Mouse (Mus musculus) macrophage (primary cell): ENCODE results near the gene Fbxo17. TPM values are rescaled to one million over a fixed set of nuclear protein-coding genes. Genes with fewer than 3 reads are reported as not detected.
"Not testable (repeated sequence)": the region's sequence is repeated elsewhere in the genome, so short reads cannot be mapped to it uniquely, and the experiment has no call there.

Source experiments
- H3K27ac ChIP-seq: fragments of 350-480 bp; formaldehyde crosslinking; 2 replicates; pipeline ENCODE4 v1.9.0; 2021
- H3K36me3 ChIP-seq: fragments of 350-480 bp; formaldehyde crosslinking; 2 replicates; pipeline ENCODE4 v1.9.0; 2021; ENCODE audit errors: inconsistent target
- H3K4me3 ChIP-seq: fragments of 350-480 bp; formaldehyde crosslinking; 2 replicates; pipeline ENCODE4 v1.9.0; 2021; ENCODE audit errors: inconsistent target
- H3K79me2 ChIP-seq: fragments of 350-480 bp; formaldehyde crosslinking; 2 replicates; pipeline ENCODE4 v1.9.0; 2021; ENCODE audit errors: inconsistent target
- WGBS: methylation state at CpG from one replicate; pipeline ENCODE4 v1.1.7; 2026; ENCODE audit warnings: inconsistent platforms; ENCODE audit not compliant: missing documents; 5-methylcytosine and 5-hydroxymethylcytosine counted together
- polyA plus RNA-seq: library from polyadenylated mRNA; stranded (reverse); fragments of 250-400 nt; gene quantifications from 3 replicates; pipeline ENCODE4 v1.2.4, GENCODE M21; 2018; ENCODE audit warnings: inconsistent platforms

Gene Fbxo17
- polyA plus RNA-seq, 1 experiment from 2014 or later: 0.09 TPM

GRCm38 (mm10) chr7:28700269-28700668, 16.3 kb upstream of the Fbxo17 start:
- Histone ChIP-seq H3K36me3 (no peaks in the 10 kb centered on the region), H3K27ac (no peak overlapping the region), H3K4me3 (no peak overlapping the region), H3K79me2 (no peaks in the 10 kb centered on the region)
- 94% methylated on average over 4 of the region's 4 CpGs for WGBS

- not testable (repeated sequence) for H3K4me3 ChIP-seq, H3K79me2 ChIP-seq, H3K27ac ChIP-seq, H3K36me3 ChIP-seq
- 92% methylated on average over 11 of the region's 12 CpGs for WGBS
Measured at GRCm38 (mm10) chr7:28701306-28701705, 15.3 kb upstream of the Fbxo17 start.

DNA sequence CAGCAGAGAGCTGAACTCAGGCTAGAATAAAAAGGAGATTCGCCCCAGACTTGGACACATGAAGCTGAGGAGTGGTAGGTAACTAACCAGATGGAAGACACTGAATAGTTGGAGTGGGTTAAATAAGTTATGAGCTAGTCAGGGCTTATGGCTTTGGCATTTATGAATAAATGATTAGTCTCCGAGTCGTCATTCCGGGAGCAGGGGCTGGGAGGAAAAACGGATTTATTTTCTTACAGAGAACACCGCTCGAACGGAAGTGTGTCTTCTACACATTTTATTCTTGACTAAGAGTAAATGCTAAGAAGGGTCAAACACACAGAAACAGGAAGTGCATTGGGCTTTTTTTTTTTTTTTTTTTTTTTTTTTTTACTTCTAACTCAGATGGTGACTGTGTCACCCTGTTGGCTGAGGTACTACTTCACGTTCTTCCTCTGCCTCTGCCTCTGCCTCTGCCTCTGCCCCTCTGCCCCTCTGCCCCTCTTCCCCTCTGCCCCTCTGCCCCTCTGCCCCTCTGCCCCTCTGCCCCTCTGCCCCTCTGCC, 13.9 kb upstream of the Fbxo17 start:
- H3K36me3 ChIP-seq: no peaks in the 10 kb centered on the region
- H3K79me2 ChIP-seq: no peaks in the 10 kb centered on the region
- H3K4me3 ChIP-seq: no peak overlapping the region
- WGBS: 11% methylated on average over 8 of the region's 9 CpGs
- no peak overlapping the region for H3K27ac ChIP-seq

- Histone ChIP-seq H3K4me3 (no peak overlapping the region), H3K79me2 (no peaks in the 10 kb centered on the region), H3K27ac (no peak overlapping the region), H3K36me3 (no peaks in the 10 kb centered on the region)
Measured at GRCm38 (mm10) chr7:28709454-28709853, 7.2 kb upstream of the Fbxo17 start.

- no peak overlapping the region for H3K27ac ChIP-seq
- 69% methylated on average over 3 of the region's 3 CpGs for WGBS
Measured at GRCm38 (mm10) chr7:28710962-28711361, 5.6 kb upstream of the Fbxo17 start.

DNA sequence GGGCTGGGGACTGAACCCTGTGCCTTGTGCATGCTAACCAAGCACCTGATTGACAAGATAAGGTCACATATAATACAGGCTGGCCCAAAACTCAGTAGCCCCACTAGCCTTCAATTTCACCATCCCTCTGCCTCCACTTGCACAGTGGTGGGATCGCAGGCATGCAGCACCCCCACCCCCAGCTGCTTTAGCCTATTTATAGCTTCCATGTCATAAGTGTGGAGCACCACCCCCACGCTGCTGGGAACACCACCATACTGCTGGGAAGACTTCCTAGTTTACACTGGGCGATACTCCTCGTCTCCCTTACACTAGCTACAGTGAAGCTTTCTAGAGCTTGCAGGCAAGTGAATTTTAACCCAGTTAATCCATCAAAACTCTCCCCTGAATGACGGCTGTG, 1.9 kb upstream of the Fbxo17 start:
- H3K4me3 ChIP-seq: no peak overlapping the region
- H3K36me3 ChIP-seq: no peaks in the 10 kb centered on the region
- H3K79me2 ChIP-seq: no peaks in the 10 kb centered on the region
- 92% methylated on average over 5 of the region's 5 CpGs for WGBS
- no peak overlapping the region for H3K27ac ChIP-seq

More at GRCm38 (mm10) chr7:28710962-28711361, 5.6 kb upstream of the Fbxo17 start:
- Histone ChIP-seq H3K36me3 (no peaks in the 10 kb centered on the region), H3K4me3 (no peak overlapping the region), H3K79me2 (no peaks in the 10 kb centered on the region)

GRCm38 (mm10) chr7:28715598-28715997, 1.0 kb upstream of the Fbxo17 start:
- Histone ChIP-seq H3K27ac (no peak overlapping the region), H3K4me3 (no peak overlapping the region), H3K36me3 (no peaks in the 10 kb centered on the region), H3K79me2 (no peaks in the 10 kb centered on the region)
- 88% methylated on average over 2 of the region's 2 CpGs for WGBS

- 95% methylated on average over 9 of the region's 10 CpGs for WGBS
- H3K4me3 ChIP-seq: no peak overlapping the region
- H3K79me2 ChIP-seq: no peaks in the 10 kb centered on the region
- H3K27ac ChIP-seq: no peak overlapping the region
- H3K36me3 ChIP-seq: no peaks in the 10 kb centered on the region
Measured at GRCm38 (mm10) chr7:28717726-28718125, 1.1 kb downstream of the Fbxo17 start.

DNA sequence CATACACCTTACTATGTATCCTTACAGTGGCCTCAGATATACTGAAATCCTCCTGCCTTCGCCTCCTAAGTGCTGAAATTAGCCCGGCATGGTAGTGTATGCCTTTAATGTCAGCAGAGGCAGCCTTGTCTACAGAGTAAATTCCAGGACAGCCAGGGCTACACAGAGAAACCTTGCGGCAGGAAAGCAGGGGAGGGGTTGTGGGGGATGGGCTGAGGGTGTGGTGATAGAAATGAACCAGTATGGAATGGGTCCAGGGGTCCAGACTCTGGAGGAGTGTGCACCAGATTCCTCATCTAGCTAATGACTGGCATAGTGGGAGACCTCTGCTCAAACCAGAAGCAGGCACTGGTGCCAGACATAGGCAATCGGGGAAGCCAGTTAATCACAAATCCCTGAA, 2.6 kb downstream of the Fbxo17 start:
- H3K4me3 ChIP-seq: no peak overlapping the region
- 81% methylated on average over 4 of the region's 4 CpGs for WGBS
- no peak overlapping the region for H3K27ac ChIP-seq
- no peaks in the 10 kb centered on the region for H3K36me3 ChIP-seq
- H3K79me2 ChIP-seq: no peaks in the 10 kb centered on the region

DNA sequence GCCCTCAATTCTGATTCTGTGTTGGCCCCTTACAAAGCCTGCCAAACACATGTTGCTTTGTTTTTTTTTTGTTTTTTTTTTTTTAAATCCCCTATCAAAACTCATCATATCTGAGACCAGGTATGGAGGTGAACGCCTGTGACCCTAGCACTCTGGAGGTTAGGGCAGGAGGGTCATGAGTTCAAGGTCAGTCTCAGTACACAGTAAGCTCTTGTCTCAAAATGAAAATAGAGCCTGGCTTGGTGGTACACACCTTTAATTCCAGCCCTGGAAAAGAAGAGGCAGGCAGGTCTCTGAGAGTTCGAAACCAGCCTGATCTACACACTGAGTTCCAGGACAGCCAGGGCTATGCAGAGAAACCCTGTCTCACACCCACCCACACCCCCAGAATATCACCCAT, 3.0 kb downstream of the Fbxo17 start:
- Histone ChIP-seq H3K27ac (no peak overlapping the region), H3K36me3 (no peaks in the 10 kb centered on the region), H3K4me3 (no peak overlapping the region), H3K79me2 (no peaks in the 10 kb centered on the region)
- 94% methylated on average over 2 of the region's 2 CpGs for WGBS

DNA sequence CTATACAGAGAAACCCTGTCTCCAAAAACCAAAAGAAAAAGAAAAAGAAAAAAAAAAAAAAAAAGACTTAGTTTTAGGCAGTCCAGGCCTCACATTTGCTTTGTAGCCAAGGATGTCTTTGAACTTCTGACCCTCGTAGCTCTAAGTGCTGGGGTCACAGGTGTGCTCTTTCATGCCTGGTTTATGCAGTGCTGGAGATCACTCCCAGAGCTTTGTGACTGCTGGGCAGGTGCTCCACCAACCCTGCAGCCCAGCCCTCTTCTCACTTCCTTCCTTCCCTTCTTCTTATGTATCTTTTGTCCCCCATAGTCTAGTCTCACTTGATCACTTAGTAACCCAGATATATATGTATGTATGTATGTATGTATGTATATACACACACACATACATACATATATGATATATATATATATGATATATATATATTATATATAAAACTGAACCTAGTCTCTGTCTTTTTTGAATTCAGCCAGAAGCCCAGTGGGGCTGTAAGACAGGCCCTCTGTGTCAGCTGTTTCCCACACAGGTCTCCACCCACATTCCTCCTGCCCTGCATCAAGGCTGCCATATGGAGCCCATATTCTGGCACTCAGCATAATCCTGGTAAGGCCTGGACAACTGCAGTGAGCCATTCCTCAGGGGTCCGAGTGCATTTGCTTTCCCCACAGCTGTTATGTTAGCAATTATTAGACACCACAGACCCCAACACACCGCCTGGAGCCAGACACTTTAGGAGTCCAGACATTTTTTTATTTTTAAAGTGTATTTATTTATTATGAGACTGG, 4.3 kb downstream of the Fbxo17 start:
- H3K27ac ChIP-seq: no peak overlapping the region
- H3K36me3 ChIP-seq: no peaks in the 10 kb centered on the region
- H3K4me3 ChIP-seq: no peak overlapping the region
- 87% methylated on average over 3 of the region's 3 CpGs for WGBS
- no peaks in the 10 kb centered on the region for H3K79me2 ChIP-seq

DNA sequence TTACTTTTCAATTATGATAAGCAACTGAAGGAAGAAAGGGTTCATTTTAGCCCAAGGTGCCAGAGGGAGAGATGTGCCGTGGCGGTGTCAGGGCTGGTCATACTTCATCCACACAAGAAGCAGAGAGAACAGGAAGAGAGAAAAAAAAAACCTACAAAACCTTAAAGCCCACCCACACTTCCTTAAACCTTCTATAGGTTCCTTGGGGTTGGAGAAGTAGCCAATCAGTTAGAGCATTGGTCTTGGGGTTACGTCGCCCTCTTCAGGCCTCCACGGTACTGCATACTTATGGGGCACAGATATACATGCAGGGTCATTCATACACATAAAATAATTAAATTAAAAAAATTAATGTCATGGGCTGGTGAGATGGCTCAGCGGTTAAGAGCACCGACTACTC, 5.5 kb downstream of the Fbxo17 start:
- 91% methylated on average over 5 of the region's 7 CpGs for WGBS

GRCm38 (mm10) chr7:28724613-28725012, 8.0 kb downstream of the Fbxo17 start:
- no peaks in the 10 kb centered on the region for H3K79me2 ChIP-seq
- no peak overlapping the region for H3K4me3 ChIP-seq
- H3K27ac ChIP-seq: no peak overlapping the region
- H3K36me3 ChIP-seq: no peaks in the 10 kb centered on the region
- WGBS: 100% methylated on average over 2 of the region's 2 CpGs

More for the DNA sequence above, 5.5 kb downstream of the Fbxo17 start:
- H3K4me3 ChIP-seq: no peak overlapping the region
- no peaks in the 10 kb centered on the region for H3K36me3 ChIP-seq
- no peaks in the 10 kb centered on the region for H3K79me2 ChIP-seq
- no peak overlapping the region for H3K27ac ChIP-seq

DNA sequence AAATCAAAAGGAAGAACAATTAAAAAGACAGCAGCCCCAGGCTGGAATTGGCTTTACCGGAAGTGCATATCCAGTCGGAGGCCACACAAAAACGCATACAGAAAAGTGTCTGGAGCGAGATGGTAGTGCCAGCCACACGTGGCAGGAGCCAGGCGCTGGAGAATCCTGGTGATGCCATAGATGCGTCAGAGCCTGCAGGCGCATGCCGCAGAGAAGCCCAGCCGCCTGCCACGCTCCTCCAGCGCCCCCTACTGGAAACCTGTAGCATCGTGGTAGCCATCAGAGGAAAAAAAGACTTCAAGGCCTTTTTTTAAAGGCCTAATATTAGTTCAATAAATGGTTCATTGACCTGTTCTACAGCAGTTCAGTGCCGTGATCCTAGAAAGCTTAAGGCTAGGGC, 10.0 kb downstream of the Fbxo17 start:
- no peaks in the 10 kb centered on the region for H3K79me2 ChIP-seq
- no peak overlapping the region for H3K4me3 ChIP-seq
- 15% methylated on average over 14 of the region's 14 CpGs for WGBS
- no peaks in the 10 kb centered on the region for H3K36me3 ChIP-seq
- H3K27ac ChIP-seq: no peak overlapping the region

DNA sequence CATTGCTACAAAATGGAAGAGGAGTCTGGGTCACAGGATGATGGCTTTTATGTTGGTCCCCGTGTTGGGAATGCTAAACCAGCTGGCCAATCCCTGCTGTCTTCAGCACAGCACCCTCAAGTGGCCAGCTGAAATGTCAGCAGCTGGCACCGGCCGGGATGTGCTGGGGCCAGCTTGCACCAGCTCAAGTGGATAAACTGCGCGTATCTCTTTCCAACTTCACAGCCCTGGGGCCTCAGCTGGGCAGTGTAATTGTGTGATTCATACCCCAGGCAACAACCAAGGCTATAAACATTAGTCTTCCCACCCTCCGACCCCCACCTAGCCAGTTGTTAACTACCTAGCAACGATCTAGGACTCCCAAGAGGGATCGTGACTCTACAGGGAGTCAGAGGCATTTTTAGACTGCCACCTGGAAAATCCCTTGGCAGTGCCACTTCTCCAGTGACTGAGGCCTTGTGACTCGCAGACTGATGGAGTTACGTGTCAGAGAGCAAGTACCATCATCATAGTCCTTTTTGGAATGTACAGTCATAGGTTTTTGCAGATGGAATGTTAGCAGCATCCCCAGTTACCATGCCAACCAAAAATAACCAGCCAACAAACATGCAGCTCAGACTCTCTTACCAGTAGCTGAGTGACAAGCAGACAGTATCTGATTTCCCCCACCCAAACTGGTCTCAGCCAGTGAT, 11.2 kb downstream of the Fbxo17 start:
- WGBS: 85% methylated on average over 10 of the region's 10 CpGs
- Histone ChIP-seq H3K36me3 (no peaks in the 10 kb centered on the region), H3K27ac (no peak overlapping the region), H3K4me3 (no peak overlapping the region), H3K79me2 (no peaks in the 10 kb centered on the region)
